Comparison of ENCODE assay signal across 35 mouse cellular contexts in genomic region chr2:13469641-13470040, GRCm38 (mm10). TPM values are rescaled to one million over a fixed set of nuclear protein-coding genes. Genes with fewer than 3 reads are reported as not detected.
"Had no signal": no experiment of that assay in that cellular context is flagged by ENCODE, and none has a peak within 500 bp of the region (broad histone marks: within the 10 kb centered on the region; RNA-seq: fewer than 3 reads in every experiment).

No protein-coding gene starts in this region.

- H3K9me3 ChIP-seq: limb, embryonic 10.5 days; limb, embryonic 12.5 days; limb, embryonic 13.5 days; limb, embryonic 15.5 days; liver, embryonic 12.5 days; liver, embryonic 13.5 days; liver, embryonic 15.5 days; lung, embryonic 15.5 days; megakaryocyte, embryonic 14.5 days; midbrain, embryonic 10.5 days; midbrain, embryonic 12.5 days; midbrain, embryonic 13.5 days; midbrain, embryonic 15.5 days had no signal

- DNase-seq: left cerebral cortex, postnatal 4 days; liver; liver, embryonic 13.5 days; liver, postnatal 0 days; lung, adult 18-20 months; lung, adult 2 months; lung, embryonic 14.5 days; lung, postnatal 10 days; lung, postnatal 14 days; lung, postnatal 36 days; lung, postnatal 4 days; midbrain, embryonic 14.5 days had no signal

- H3K4me1 ChIP-seq: limb, embryonic 10.5 days; limb, embryonic 12.5 days; limb, embryonic 13.5 days; limb, embryonic 15.5 days; liver, embryonic 12.5 days; liver, embryonic 13.5 days; liver, embryonic 15.5 days; lung, embryonic 15.5 days; midbrain, embryonic 10.5 days; midbrain, embryonic 12.5 days; midbrain, embryonic 13.5 days; midbrain, embryonic 15.5 days had no signal

- H3K27me3 ChIP-seq: limb, embryonic 12.5 days; limb, embryonic 13.5 days; limb, embryonic 15.5 days; liver, embryonic 12.5 days; liver, embryonic 13.5 days; liver, embryonic 15.5 days; lung, embryonic 15.5 days; midbrain, embryonic 12.5 days; midbrain, embryonic 13.5 days; midbrain, embryonic 15.5 days had no signal

- H3K27ac ChIP-seq: limb, embryonic 10.5 days; limb, embryonic 12.5 days; limb, embryonic 13.5 days; limb, embryonic 15.5 days; liver, embryonic 12.5 days; liver, embryonic 13.5 days; liver, embryonic 14.5 days; liver, embryonic 15.5 days; lung, embryonic 15.5 days; macrophage; midbrain, embryonic 10.5 days; midbrain, embryonic 12.5 days; midbrain, embryonic 13.5 days; midbrain, embryonic 15.5 days had no signal

- ATAC-seq: liver, embryonic 12.5 days; liver, postnatal 0 days; lung, postnatal 0 days; midbrain, embryonic 13.5 days; midbrain, embryonic 15.5 days; midbrain, embryonic 16.5 days had no signal

- H3K4me3 ChIP-seq: limb, embryonic 10.5 days; limb, embryonic 12.5 days; limb, embryonic 13.5 days; limb, embryonic 15.5 days; liver, embryonic 12.5 days; liver, embryonic 13.5 days; liver, embryonic 15.5 days; lung, embryonic 15.5 days; megakaryocyte, embryonic 14.5 days; midbrain, embryonic 10.5 days; midbrain, embryonic 12.5 days; midbrain, embryonic 13.5 days; midbrain, embryonic 15.5 days; myocyte had no signal

- H3K4me2 ChIP-seq: limb, embryonic 12.5 days; limb, embryonic 13.5 days; limb, embryonic 15.5 days; liver, embryonic 11.5 days; liver, embryonic 12.5 days; liver, embryonic 13.5 days; liver, embryonic 15.5 days; lung, embryonic 14.5 days; lung, embryonic 15.5 days; midbrain, embryonic 11.5 days; midbrain, embryonic 12.5 days; midbrain, embryonic 13.5 days; midbrain, embryonic 15.5 days had no signal

- H3K36me3 ChIP-seq: limb, embryonic 10.5 days; limb, embryonic 12.5 days; limb, embryonic 13.5 days; limb, embryonic 15.5 days; liver, embryonic 12.5 days; liver, embryonic 13.5 days; liver, embryonic 15.5 days; lung, embryonic 15.5 days; midbrain, embryonic 10.5 days; midbrain, embryonic 12.5 days; midbrain, embryonic 13.5 days; midbrain, embryonic 15.5 days had no signal

- H3K9ac ChIP-seq: limb, embryonic 12.5 days; limb, embryonic 13.5 days; limb, embryonic 15.5 days; liver, embryonic 12.5 days; liver, embryonic 13.5 days; liver, embryonic 14.5 days; liver, embryonic 15.5 days; liver, postnatal 0 days; lung, embryonic 14.5 days; lung, embryonic 15.5 days; midbrain, embryonic 12.5 days; midbrain, embryonic 13.5 days; midbrain, embryonic 15.5 days had no signal

RNA-seq across cellular contexts. Expression of gene Cubn, which starts 22.0 kb away (rescaled TPM):
- total RNA-seq: liver, adult 2 months; megakaryocyte progenitor cell, adult 5-6 weeks; megakaryocyte-erythroid progenitor cell, adult 5-6 weeks; monocyte, adult 5-6 weeks had no signal
- polyA plus RNA-seq: liver, adult 2 months; liver, postnatal 0 days; macrophage had no signal
